Mouse (Mus musculus) midbrain, embryonic 11.5 days (tissue): ENCODE measurements at regions not wholly inside any gene's neighbourhood (a gene's known extent, or its start where the extent isn't known, plus 50 kb on each side); places are given as distances from the start of the nearest gene placed in this dataset.

Experiments
- ATAC-seq: fragments of 200-750 bp; cut with Nextera tagmentation; 2 replicates; pipeline ENCODE4 v1.8.0; 2017; ENCODE audit warnings: moderate TSS enrichment, moderate library complexity; ENCODE audit not compliant: low FRiP score
- DNase-seq: peaks from one replicate; pipeline ENCODE4 v3.0.0; 2015; ENCODE audit warnings: low spot score; ENCODE audit errors: missing footprints
- H3K27ac ChIP-seq: fragments of 300-500 bp; sonication (generic); 2 replicates; pipeline ENCODE4 v1.5.1; 2014; ENCODE audit warnings: low read depth, low read length
- H3K27me3 ChIP-seq: fragments of 300-500 bp; sonication (generic); 2 replicates; pipeline ENCODE4 v1.6.1; 2014; ENCODE audit warnings: mild to moderate bottlenecking, low read length, moderate library complexity, mixed read lengths; ENCODE audit not compliant: control insufficient read depth, insufficient read depth
- H3K36me3 ChIP-seq: fragments of 300-500 bp; sonication (generic); 2 replicates; pipeline ENCODE4 v1.6.1; 2014; ENCODE audit warnings: mild to moderate bottlenecking, low read length, moderate library complexity, mixed read lengths; ENCODE audit not compliant: control insufficient read depth, insufficient read depth
- H3K4me1 ChIP-seq: fragments of 300-500 bp; sonication (generic); 2 replicates; pipeline ENCODE4 v1.6.1; 2014; ENCODE audit warnings: low read length; ENCODE audit not compliant: control insufficient read depth, insufficient read depth
- H3K4me2 ChIP-seq: fragments of 300-500 bp; sonication (generic); 2 replicates; pipeline ENCODE4 v1.6.1; 2014; ENCODE audit warnings: mild to moderate bottlenecking, moderate library complexity
- H3K4me3 ChIP-seq: fragments of 300-500 bp; sonication (generic); 2 replicates; pipeline ENCODE4 v1.5.1; 2014; ENCODE audit warnings: low read depth, low read length
- H3K9ac ChIP-seq: fragments of 300-500 bp; sonication (generic); 2 replicates; pipeline ENCODE4 v1.6.1; 2014; ENCODE audit warnings: low read length
- H3K9me3 ChIP-seq: fragments of 300-500 bp; sonication (generic); 2 replicates; pipeline ENCODE4 v1.6.1; 2016; ENCODE audit warnings: low read length; ENCODE audit not compliant: control insufficient read depth
- whole genome bisulfite sequencing: fragments of 180-500 bp; shearing (Covaris S2); extraction: QIAGEN DNeasy Blood & Tissue Kit; methylation state at CpG from one replicate; pipeline ENCODE4 v1.1.7; 2014; 5-methylcytosine and 5-hydroxymethylcytosine counted together

DNA sequence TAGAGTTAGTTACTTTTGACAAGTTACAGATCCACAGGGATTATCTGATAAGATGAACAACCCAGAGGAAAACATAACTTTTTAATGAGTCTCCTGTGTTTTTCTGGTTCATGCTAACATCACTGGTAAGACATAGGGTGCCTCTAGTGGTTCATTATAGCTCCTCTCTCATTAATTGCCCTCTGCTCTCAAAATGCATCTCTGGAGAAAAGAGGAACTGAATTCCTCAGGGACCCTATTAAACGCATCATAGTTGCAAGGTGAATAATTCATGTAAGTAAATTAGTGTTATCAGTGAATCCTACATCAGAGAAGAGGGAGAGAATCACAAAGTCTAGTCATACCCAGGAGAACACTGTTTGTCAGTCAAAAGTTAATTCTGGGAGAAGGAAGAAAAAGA lies 52.4 kb upstream of the Olfr1507 start:
- no peaks in the 10 kb centered on the region for H3K36me3 ChIP-seq
- H3K4me2 ChIP-seq: no peak overlapping the region
- WGBS: 64% methylated on average over 1 of the region's 1 CpGs
- no peaks in the 10 kb centered on the region for H3K27me3 ChIP-seq
- DNase-seq (no peak), ATAC-seq (no peak)
- H3K4me3 ChIP-seq: no peak overlapping the region
- no peak overlapping the region for H3K9ac ChIP-seq
- no peak overlapping the region for H3K27ac ChIP-seq
- H3K4me1 ChIP-seq: no peaks in the 10 kb centered on the region
- no peaks in the 10 kb centered on the region; the same call in 1 of the 2 replicates for H3K9me3 ChIP-seq
